Mouse (Mus musculus) frontal cortex, postnatal 36 days (tissue): ENCODE data around the gene Igsf9b.
A peak's percentile ranks its signal among the peaks of the same experiment; 100 is the strongest.

Experiments
- DNase-seq, 2 experiments: peaks; one replicate each; pipeline ENCODE4 v3.0.0; 2022; ENCODE audit warnings: low spot score in 2 of 2

Gene Igsf9b

GRCm38 (mm10) chr9:27298411-27299285 lies at the start of gene Igsf9b:
TSS of gene Igsf9b (plus strand) at chr9:27299204.
- peak; percentile 93 to 99 for DNase-seq

- no peak for DNase-seq
Measured at GRCm38 (mm10) chr9:27252034-27252714, 46.8 kb upstream of the Igsf9b start.

- no peak for DNase-seq
Measured at GRCm38 (mm10) chr9:27256454-27256853, 42.5 kb upstream of the Igsf9b start.

GRCm38 (mm10) chr9:27260378-27260947 lies 38.5 kb upstream of the Igsf9b start:
- DNase-seq, result no peak

GRCm38 (mm10) chr9:27261905-27262304 lies 37.1 kb upstream of the Igsf9b start:
- DNase-seq, result peak in 1 of 2 experiments; percentile 46

GRCm38 (mm10) chr9:27265009-27265408 lies 34.0 kb upstream of the Igsf9b start:
- no peak for DNase-seq

GRCm38 (mm10) chr9:27267878-27268277 lies 31.1 kb upstream of the Igsf9b start:
- DNase-seq, result no peak

- no peak for DNase-seq
Measured at GRCm38 (mm10) chr9:27268493-27268892, 30.5 kb upstream of the Igsf9b start.

- DNase-seq, result no peak
Measured at GRCm38 (mm10) chr9:27269322-27269721, 29.7 kb upstream of the Igsf9b start.

GRCm38 (mm10) chr9:27269904-27270303 lies 29.1 kb upstream of the Igsf9b start:
- no peak for DNase-seq

GRCm38 (mm10) chr9:27271899-27272298 lies 27.1 kb upstream of the Igsf9b start:
- no peak for DNase-seq

GRCm38 (mm10) chr9:27272858-27273257 lies 26.1 kb upstream of the Igsf9b start:
- DNase-seq, result no peak

GRCm38 (mm10) chr9:27276282-27276839 lies 22.6 kb upstream of the Igsf9b start:
- no peak for DNase-seq

GRCm38 (mm10) chr9:27277401-27278087 lies 21.5 kb upstream of the Igsf9b start:
- no peak for DNase-seq

GRCm38 (mm10) chr9:27279041-27279440 lies 20.0 kb upstream of the Igsf9b start:
- no peak for DNase-seq

- no peak for DNase-seq
Measured at GRCm38 (mm10) chr9:27280976-27281375, 18.0 kb upstream of the Igsf9b start.

GRCm38 (mm10) chr9:27285719-27286249 lies 13.2 kb upstream of the Igsf9b start:
- no peak for DNase-seq

GRCm38 (mm10) chr9:27286296-27286695 lies 12.7 kb upstream of the Igsf9b start:
- no peak for DNase-seq

- no peak for DNase-seq
Measured at GRCm38 (mm10) chr9:27286859-27287258, 12.1 kb upstream of the Igsf9b start.

- DNase-seq, result no peak
Measured at GRCm38 (mm10) chr9:27287419-27287818, 11.6 kb upstream of the Igsf9b start.

GRCm38 (mm10) chr9:27288442-27288841 lies 10.6 kb upstream of the Igsf9b start:
- no peak for DNase-seq
